Mouse (Mus musculus) cerebellum, adult 2 months (tissue): ENCODE data around the gene Mrnip. TPM values are rescaled to one million over a fixed set of nuclear protein-coding genes. Genes with fewer than 3 reads are reported as not detected.

Source experiments
- DNase-seq, 2 experiments: peaks; one replicate each; pipeline ENCODE4 v3.0.0; 2021
- H3K27ac ChIP-seq: fragments of 200-500 bp; 2 replicates; pipeline ENCODE4 v1.5.1; 2012; ENCODE audit warnings: low read length, control low read depth, inconsistent platforms; ENCODE audit not compliant: insufficient read depth
- H3K27me3 ChIP-seq: fragments of 200-500 bp; 2 replicates; pipeline ENCODE4 v1.6.1; 2012; ENCODE audit warnings: inconsistent platforms, mild to moderate bottlenecking, low read length, moderate library complexity; ENCODE audit not compliant: control insufficient read depth, insufficient read depth
- H3K4me1 ChIP-seq: fragments of 200-500 bp; 2 replicates; pipeline ENCODE4 v1.6.1; 2011; ENCODE audit warnings: low read length; ENCODE audit not compliant: control insufficient read depth, insufficient read depth
- H3K4me3 ChIP-seq: fragments of 200-500 bp; replicated peaks from 2 replicates; pipeline ENCODE3; 2011; ENCODE audit warnings: mild to moderate bottlenecking, low read depth, low read length, control low read depth; ENCODE audit not compliant: insufficient read depth
- CTCF ChIP-seq: fragments of 200-500 bp; IDR thresholded peaks from 2 replicates; pipeline ENCODE4 v1.5.1; 2011; ENCODE audit warnings: low read depth, mild to moderate bottlenecking, control low read depth, low read length, moderate library complexity, borderline replicate concordance; ENCODE audit not compliant: insufficient read depth
- POLR2A ChIP-seq: fragments of 200-500 bp; IDR thresholded peaks from 2 replicates; pipeline ENCODE4 v1.6.1; 2011; ENCODE audit warnings: low read length, control low read depth, borderline replicate concordance; ENCODE audit not compliant: insufficient read depth
- WGBS: fragments of 180-500 bp; shearing (Covaris S2); methylation state at CpG from one replicate; pipeline ENCODE4 v1.1.7; 2018; 5-methylcytosine and 5-hydroxymethylcytosine counted together
- polyA plus RNA-seq: library from polyadenylated mRNA; depleted of rRNA; stranded (reverse); fragments of >200 nt; gene quantifications from 2 replicates; pipeline ENCODE4 v1.2.3, GENCODE M21; 2012

Gene Mrnip
- polyA plus RNA-seq, 1 experiment = 22.5 TPM

- Histone ChIP-seq H3K27me3 (no peaks in the 10 kb centered on the region), H3K27ac (no peak overlapping the region), H3K4me1 (peaks cover 33% of the 10 kb centered on the region), H3K4me3 (no peak overlapping the region)
- 81% methylated on average over 13 of the region's 13 CpGs for WGBS
- no peak for DNase-seq
- TF ChIP-seq CTCF (no peak), POLR2A (no peak)
Observed at GRCm38 (mm10) chr11:50233022-50233421, 58.8 kb downstream of the Mrnip start.

- Histone ChIP-seq H3K4me1 (peaks cover 24% of the 10 kb centered on the region), H3K27ac (no peak overlapping the region), H3K4me3 (no peak overlapping the region), H3K27me3 (no peaks in the 10 kb centered on the region)
- WGBS = 86% methylated on average over 11 of the region's 11 CpGs
- DNase-seq = peak in 1 of 2 experiments; percentile 17
- TF ChIP-seq POLR2A (no peak), CTCF (no peak)
Observed at GRCm38 (mm10) chr11:50233993-50234392, 59.7 kb downstream of the Mrnip start.

GRCm38 (mm10) chr11:50234606-50235005 lies 60.4 kb downstream of the Mrnip start:
- no peak for DNase-seq
- TF ChIP-seq CTCF = no peak
- no peak for TF ChIP-seq POLR2A
- Histone ChIP-seq H3K27ac (no peak overlapping the region), H3K4me3 (no peak overlapping the region), H3K4me1 (peaks cover 20% of the 10 kb centered on the region), H3K27me3 (no peaks in the 10 kb centered on the region)
- WGBS = 93% methylated on average over 25 of the region's 25 CpGs

GRCm38 (mm10) chr11:50236540-50236936 lies 62.3 kb downstream of the Mrnip start:
- no peaks in the 10 kb centered on the region for H3K27me3 ChIP-seq
- peaks cover 6% of the 10 kb centered on the region; the same call in 1 of the 2 replicates for H3K4me1 ChIP-seq
- H3K4me3 ChIP-seq = peak overlapping the region; percentile 68
- under 1% methylated on average over 27 of the region's 27 CpGs for WGBS
- no peak overlapping the region for H3K27ac ChIP-seq
- TF ChIP-seq POLR2A (no peak), CTCF (peak; percentile 17; the same call in 1 of the 2 replicates)
- DNase-seq = peak; percentile 72 to 78

GRCm38 (mm10) chr11:50236937-50237835 lies 62.9 kb downstream of the Mrnip start:
- no peak overlapping the region for H3K27ac ChIP-seq
- H3K4me1 ChIP-seq = peaks cover 6% of the 10 kb centered on the region; the same call in 1 of the 2 replicates
- no peak for TF ChIP-seq POLR2A
- no peak for TF ChIP-seq CTCF

GRCm38 (mm10) chr11:50238324-50238723 lies 64.1 kb downstream of the Mrnip start, which contains the start of gene Ltc4s:
Gene Ltc4s, minus strand, starts transcription at chr11:50238616.
- H3K27me3 ChIP-seq = no peaks in the 10 kb centered on the region
- H3K27ac ChIP-seq = no peak within 1 kb of the TSS
- 77% methylated on average over 10 of the region's 10 CpGs for WGBS
- no peak within 1 kb of the TSS for H3K4me3 ChIP-seq
- TF ChIP-seq CTCF (no peak), POLR2A (no peak)
- H3K4me1 ChIP-seq = peaks cover 6% of the 10 kb centered on the region; the same call in 1 of the 2 replicates
- DNase-seq = no peak

More at GRCm38 (mm10) chr11:50236937-50237835, 62.9 kb downstream of the Mrnip start:
- no peak for DNase-seq
- 8% methylated on average over 66 of the region's 66 CpGs for WGBS
- Histone ChIP-seq H3K27me3 (no peaks in the 10 kb centered on the region), H3K4me3 (peak overlapping the region; percentile 68)

GRCm38 (mm10) chr11:50238821-50239791 lies 64.9 kb downstream of the Mrnip start:
- TF ChIP-seq CTCF = no peak
- no peak for TF ChIP-seq POLR2A
- Histone ChIP-seq H3K4me1 (peaks cover 6% of the 10 kb centered on the region; the same call in 1 of the 2 replicates), H3K4me3 (no peak overlapping the region), H3K27me3 (no peaks in the 10 kb centered on the region), H3K27ac (no peak overlapping the region)
- WGBS = 95% methylated on average over 9 of the region's 9 CpGs
- no peak for DNase-seq
